Mouse (Mus musculus) heart, postnatal 0 days (tissue): ENCODE measurements around the gene Caml. TPM values are rescaled to one million over a fixed set of nuclear protein-coding genes. Genes with fewer than 3 reads are reported as not detected.

Source experiments
- ATAC-seq: fragments of 200-750 bp; cut with Nextera tagmentation; 2 replicates; pipeline ENCODE4 v1.8.0; 2017; ENCODE audit warnings: low read depth, moderate number of reproducible peaks, moderate library complexity; ENCODE audit not compliant: insufficient read depth
- DNase-seq: peaks from one replicate; pipeline ENCODE4 v3.0.0-alpha.2; 2016; ENCODE audit warnings: low spot score
- H3K27ac ChIP-seq: fragments of 300-500 bp; sonication (generic); 2 replicates; pipeline ENCODE4 v1.5.1; 2014; ENCODE audit warnings: low read depth, mild to moderate bottlenecking
- H3K27me3 ChIP-seq: fragments of 300-500 bp; sonication (generic); 2 replicates; pipeline ENCODE4 v1.6.1; 2014; ENCODE audit warnings: low read length, mixed read lengths; ENCODE audit not compliant: control insufficient read depth, insufficient read depth
- H3K36me3 ChIP-seq: fragments of 300-500 bp; sonication (generic); replicated peaks from 2 replicates; pipeline ENCODE4 v1.6.1; 2014; ENCODE audit warnings: low read length, mixed read lengths; ENCODE audit not compliant: control insufficient read depth, insufficient read depth
- H3K4me1 ChIP-seq: fragments of 300-500 bp; sonication (generic); 2 replicates; pipeline ENCODE4 v1.6.1; 2014; ENCODE audit warnings: antibody characterized with exemption; ENCODE audit not compliant: control insufficient read depth, insufficient read depth
- H3K4me2 ChIP-seq: fragments of 300-500 bp; sonication (generic); 2 replicates; pipeline ENCODE4 v1.6.1; 2014; ENCODE audit warnings: low read depth, mild to moderate bottlenecking, low read length, moderate library complexity
- H3K4me3 ChIP-seq: fragments of 300-500 bp; sonication (generic); 2 replicates; pipeline ENCODE4 v1.5.1; 2014; ENCODE audit warnings: low read depth, low read length
- H3K9ac ChIP-seq: fragments of 300-500 bp; sonication (generic); replicated peaks from 2 replicates; pipeline ENCODE4 v1.6.1; 2014; ENCODE audit warnings: low read depth, low read length, mixed read lengths
- H3K9me3 ChIP-seq: fragments of 300-500 bp; sonication (generic); replicated peaks from 2 replicates; pipeline ENCODE4 v1.6.1; 2016; ENCODE audit warnings: low read length; ENCODE audit not compliant: control insufficient read depth
- CTCF ChIP-seq: IDR thresholded peaks from 2 replicates; pipeline ENCODE4 v1.5.1; 2016; ENCODE audit warnings: antibody characterized with exemption, control low read depth, low read depth
- EP300 ChIP-seq: IDR thresholded peaks from 2 replicates; pipeline ENCODE4 v1.6.1; 2016; ENCODE audit warnings: antibody characterized with exemption, low read depth
- WGBS: fragments of 180-500 bp; shearing (Covaris S2); extraction: QIAGEN DNeasy Blood & Tissue Kit; methylation state at CpG from one replicate; pipeline ENCODE4 v1.1.7; 2014; 5-methylcytosine and 5-hydroxymethylcytosine counted together
- polyA plus RNA-seq: library from polyadenylated mRNA; unstranded; fragments of >200 nt; fragmentation: Nextera tagmentation; extraction: Ambion mirVana; gene quantifications from 2 replicates; pipeline ENCODE4 v1.2.1, GENCODE M21; 2015
- total RNA-seq: library from RNA; depleted of rRNA; stranded (reverse); fragments of >200 nt; gene quantifications from 2 replicates; pipeline ENCODE4 v1.2.3, GENCODE M21; 2014; ENCODE audit warnings: low replicate concordance

The Caml gene
- total and polyA plus RNA-seq, 2 experiments from 2014 or later = 17.9 to 30.9 TPM

- no peak for TF ChIP-seq CTCF
- Histone ChIP-seq H3K27me3 (no peaks in the 10 kb centered on the region), H3K4me2 (no peak overlapping the region), H3K9me3 (0 out of 2 replicates have a peak, but pooled peaks cover 4% of the 10 kb centered on the region), H3K4me3 (no peak overlapping the region), H3K36me3 (no peaks in the 10 kb centered on the region), H3K9ac (no peak overlapping the region), H3K4me1 (no peaks in the 10 kb centered on the region), H3K27ac (no peak overlapping the region)
- no peak for ATAC-seq
- 65% methylated on average over 4 of the region's 4 CpGs for WGBS
- DNase-seq = no peak
These were observed 44.7 kb upstream of the Caml start for GRCm38 (mm10) chr13:55578086-55578485.

GRCm38 (mm10) chr13:55591961-55592490, 30.8 kb upstream of the Caml start:
- ATAC-seq = no peak
- Histone ChIP-seq H3K36me3 (peaks cover 27% of the 10 kb centered on the region), H3K27ac (no peak overlapping the region), H3K9ac (no peak overlapping the region), H3K4me1 (peaks cover 6% of the 10 kb centered on the region; the same call in 1 of the 2 replicates), H3K4me3 (no peak overlapping the region), H3K4me2 (no peak overlapping the region), H3K9me3 (no peaks in the 10 kb centered on the region), H3K27me3 (no peaks in the 10 kb centered on the region)
- 79% methylated on average over 4 of the region's 4 CpGs for WGBS
- TF ChIP-seq CTCF (no peak), EP300 (no peak)
- no peak for DNase-seq

GRCm38 (mm10) chr13:55592512-55593253, 30.1 kb upstream of the Caml start:
- 4% methylated on average over 29 of the region's 29 CpGs for WGBS
- Histone ChIP-seq H3K27me3 (no peaks in the 10 kb centered on the region), H3K36me3 (peaks cover 31% of the 10 kb centered on the region), H3K4me3 (peak overlapping the region; percentile 87), H3K9me3 (no peaks in the 10 kb centered on the region), H3K9ac (peak overlapping the region; percentile 88), H3K4me2 (peak overlapping the region; percentile 81), H3K27ac (peak overlapping the region; percentile 61), H3K4me1 (peaks cover 6% of the 10 kb centered on the region; the same call in 1 of the 2 replicates)
- DNase-seq (peak; percentile 94), ATAC-seq (peak; percentile 99)
- TF ChIP-seq EP300 (no peak), CTCF (peak; percentile 21; the same call in 1 of the 2 replicates)

GRCm38 (mm10) chr13:55593254-55593747, 29.5 kb upstream of the Caml start:
- WGBS = under 1% methylated on average over 31 of the region's 31 CpGs

GRCm38 (mm10) chr13:55595375-55595774, 27.4 kb upstream of the Caml start:
- no peaks in the 10 kb centered on the region for H3K27me3 ChIP-seq
- no peak for TF ChIP-seq EP300
- no peak for TF ChIP-seq CTCF
- 81% methylated on average over 12 of the region's 12 CpGs for WGBS
- no peak overlapping the region for H3K4me3 ChIP-seq
- no peaks in the 10 kb centered on the region for H3K9me3 ChIP-seq
- no peak overlapping the region for H3K27ac ChIP-seq
- H3K4me2 ChIP-seq = no peak overlapping the region
- ATAC-seq = no peak
- DNase-seq = no peak
- peaks cover 10% of the 10 kb centered on the region; the same call in 1 of the 2 replicates for H3K4me1 ChIP-seq
- H3K9ac ChIP-seq = no peak overlapping the region
- peaks cover 31% of the 10 kb centered on the region for H3K36me3 ChIP-seq

More at GRCm38 (mm10) chr13:55593254-55593747, 29.5 kb upstream of the Caml start:
- DNase-seq = no peak
- Histone ChIP-seq H3K27me3 (no peaks in the 10 kb centered on the region), H3K27ac (peak overlapping the region; percentile 61), H3K4me1 (peaks cover 6% of the 10 kb centered on the region; the same call in 1 of the 2 replicates), H3K36me3 (peaks cover 31% of the 10 kb centered on the region), H3K4me2 (peak overlapping the region; percentile 81), H3K9ac (peak overlapping the region; percentile 88), H3K9me3 (no peaks in the 10 kb centered on the region), H3K4me3 (peak overlapping the region; percentile 87)
- TF ChIP-seq CTCF (no peak), EP300 (no peak)
- ATAC-seq = peak; percentile 65
